Mouse (Mus musculus) thymus, postnatal 25 days (tissue): Measurements from ENCODE around the gene Ugt1a6b.

ENCODE experiments used
- DNase-seq: peaks from one replicate; pipeline ENCODE4 v3.0.0; 2022

Gene Ugt1a6b

DNA sequence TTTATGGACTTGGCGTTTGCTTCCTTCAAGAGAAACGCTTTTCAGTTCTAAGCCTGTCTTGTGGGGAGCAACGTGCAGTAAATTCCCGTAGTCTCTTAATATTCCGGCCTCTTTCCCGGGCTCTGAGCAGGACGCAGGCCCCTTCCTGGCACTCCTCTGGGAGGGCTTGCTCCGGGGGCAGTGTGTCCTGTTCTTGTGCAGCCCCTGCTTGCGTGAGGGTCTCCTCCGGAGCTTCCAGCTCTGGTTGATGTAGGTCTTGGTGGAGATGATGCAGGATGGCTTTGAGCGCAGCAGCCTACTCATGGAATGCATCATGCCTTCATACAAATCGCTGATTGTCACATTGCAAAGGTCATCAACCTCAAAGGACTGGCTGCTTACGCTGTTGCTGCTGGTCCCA lies 163.1 kb downstream of the Ugt1a6b start:
- no peak for DNase-seq

- no peak for DNase-seq
Observed at GRCm38 (mm10) chr1:88267489-88267888, 164.4 kb downstream of the Ugt1a6b start.

DNA sequence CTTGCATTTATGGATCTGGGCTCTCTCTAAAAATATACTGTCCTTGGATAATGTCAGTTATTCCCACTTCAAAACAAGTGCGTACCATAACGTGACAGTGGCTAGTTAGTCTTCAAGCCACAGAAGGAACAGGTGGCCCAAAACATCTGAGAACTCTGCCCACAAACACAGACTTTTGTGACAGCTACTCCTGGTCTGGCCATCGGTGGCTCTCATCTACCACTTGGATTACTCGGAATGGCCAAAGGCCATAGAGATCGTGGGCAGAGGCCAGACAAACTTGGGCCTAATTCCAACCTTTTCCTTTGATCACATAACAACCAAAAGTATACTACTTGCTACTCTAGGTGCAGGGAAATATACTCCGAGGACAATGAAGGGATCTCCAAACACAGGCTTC lies 165.0 kb downstream of the Ugt1a6b start:
- no peak for DNase-seq
